Mouse (Mus musculus) megakaryocyte-erythroid progenitor cell, adult 5-6 weeks (primary cell): ENCODE data around the gene Dtx3l. TPM values are rescaled to one million over a fixed set of nuclear protein-coding genes. Genes with fewer than 3 reads are reported as not detected.
"Not testable (repeated sequence)": the region's sequence is repeated elsewhere in the genome, so short reads cannot be mapped to it uniquely, and the experiment has no call there.

ENCODE experiments used
- ATAC-seq: replicated peaks from 2 replicates; pipeline ENCODE4 v1.8.0; 2016; ENCODE audit warnings: mild to moderate bottlenecking, inconsistent platforms; ENCODE audit not compliant: severe bottlenecking, poor library complexity, low FRiP score, low TSS enrichment
- total RNA-seq, 2 experiments: library from RNA; stranded (forward) in 1 of 2; stranded (reverse) in 1 of 2; fragments of 200-1000, 215-1000 nt in 1 of 2; fragments of >200 nt in 1 of 2; fragmentation: Nextera tagmentation in 1 of 2; gene quantifications; 2 replicates each; pipeline ENCODE4 v1.2.3; 2014 to 2017

The Dtx3l gene
- total RNA-seq (2014; fragmentation: Nextera tagmentation): 15.8 and 19.4 TPM in 2 replicates
- 22.1 and 23.0 TPM in 2 replicates for total RNA-seq (2017)

DNA sequence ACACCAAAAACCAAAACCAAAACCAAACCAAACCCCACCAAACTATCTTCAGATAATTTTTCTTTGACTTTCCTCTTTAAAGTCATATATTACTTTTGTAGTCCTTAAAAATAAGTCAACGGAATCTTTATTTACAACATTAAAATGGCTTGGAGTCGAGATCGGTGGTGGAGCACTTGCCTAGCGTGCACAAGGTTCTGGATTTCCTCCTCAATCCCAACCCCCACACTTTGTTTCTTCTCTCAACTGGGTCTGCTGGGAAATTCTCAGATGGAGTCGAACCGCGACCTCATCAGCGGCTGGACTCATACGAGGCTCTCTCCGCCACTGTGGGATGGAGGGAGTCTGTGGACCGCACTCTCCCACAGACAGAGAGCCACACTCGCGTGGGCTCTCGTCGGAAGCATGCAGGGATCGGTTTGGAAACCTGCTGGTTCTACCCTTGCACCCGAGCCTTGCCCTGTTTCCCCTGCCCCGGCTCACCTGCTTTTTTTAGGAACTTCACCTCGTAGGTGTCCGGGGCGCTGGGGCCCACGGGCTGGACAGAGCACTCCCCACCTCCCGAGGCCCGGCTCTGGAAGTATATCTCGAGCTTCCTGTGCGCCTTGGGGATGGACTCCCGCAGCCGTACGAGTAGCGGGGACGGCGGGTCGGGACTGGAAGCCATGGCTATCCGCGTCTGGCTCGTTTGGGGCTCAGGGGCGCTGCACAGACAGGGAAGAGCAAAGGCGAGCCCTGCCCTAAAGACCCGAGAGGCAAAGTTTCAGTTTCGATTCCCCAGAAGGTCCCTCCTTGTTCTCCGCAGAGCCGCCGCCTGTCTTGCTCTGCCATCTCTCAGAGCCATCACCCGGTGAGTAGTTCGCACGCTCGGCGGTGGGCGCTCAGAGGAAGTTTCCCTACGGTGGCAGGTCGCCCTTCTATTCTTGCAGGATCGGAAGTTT lies at the start of gene Dtx3l, which contains the start of gene Parp9:
TSS of gene Dtx3l (minus strand) at position 941 of the 941 bp plus-strand sequence.
TSS of gene Parp9 (plus strand) at position 260 of the 941 bp plus-strand sequence.
- ATAC-seq: peak; percentile 75

DNA sequence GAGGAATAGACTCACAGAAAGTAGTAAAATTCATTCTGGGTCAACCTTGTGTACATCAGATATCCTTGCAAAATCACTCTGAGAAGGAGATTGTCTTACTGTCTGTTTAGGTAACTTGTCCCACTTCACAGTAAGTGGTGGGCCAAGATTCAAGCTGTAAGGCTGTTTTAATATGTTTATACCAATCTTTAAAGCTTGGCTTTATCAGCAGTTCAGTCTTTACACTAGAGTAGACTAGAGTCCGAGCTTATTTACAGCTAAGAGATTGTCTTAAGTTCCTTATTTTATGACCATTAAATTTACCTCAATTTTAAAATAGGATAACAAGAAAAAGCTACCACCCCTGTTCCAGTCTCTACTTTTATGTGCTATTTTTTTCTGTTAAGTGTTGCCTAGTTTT lies 49.0 kb upstream of the Dtx3l start:
- ATAC-seq: no peak

DNA sequence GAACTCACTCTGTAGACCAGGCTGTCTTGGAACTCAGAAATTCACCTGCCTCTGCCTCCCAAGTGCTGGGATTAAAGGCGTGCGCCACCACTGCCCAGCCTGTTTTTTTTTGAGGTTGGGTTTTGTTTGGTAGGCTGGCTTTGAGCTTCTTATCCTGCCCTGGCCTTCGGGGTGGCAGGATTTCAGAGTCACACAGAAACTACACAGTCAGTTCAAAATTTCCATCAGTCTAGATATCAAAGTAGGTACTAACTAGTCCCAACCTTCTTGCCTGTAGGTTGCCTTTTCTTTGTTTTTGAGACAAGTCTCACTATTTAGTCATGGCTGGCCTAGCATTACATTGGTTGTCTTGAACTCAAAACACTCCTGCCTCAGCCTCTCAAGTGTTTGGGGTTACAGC lies 45.5 kb upstream of the Dtx3l start:
- ATAC-seq: no peak

DNA sequence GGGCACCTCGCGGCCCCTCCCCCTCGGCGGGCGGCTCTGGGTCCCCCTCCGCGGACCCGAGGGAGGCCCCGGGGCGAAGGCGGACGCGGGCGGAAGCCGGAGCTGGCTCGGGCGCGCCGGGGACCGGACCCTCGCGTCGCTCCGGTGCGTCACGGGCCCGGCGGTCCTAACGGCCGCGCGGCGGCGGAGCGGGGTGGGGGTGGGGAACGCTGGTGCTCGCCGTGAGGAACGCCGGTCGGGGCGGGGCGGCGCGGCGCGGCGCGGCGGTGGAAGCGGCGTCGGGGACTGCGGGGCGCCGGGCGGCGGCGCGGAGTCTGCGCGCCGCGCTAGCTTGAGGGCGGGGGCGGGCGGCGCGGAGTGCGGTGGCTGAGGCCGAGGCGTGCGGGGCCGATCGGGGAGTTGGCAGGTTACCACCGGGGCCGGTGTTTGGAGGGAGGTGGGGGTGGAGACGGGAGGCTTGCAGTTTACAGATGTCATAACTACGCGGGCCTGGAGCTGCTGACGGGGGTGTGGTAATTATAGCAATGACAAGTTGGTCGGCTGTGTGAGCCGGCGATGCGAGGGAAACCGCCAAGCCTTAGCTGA lies 44.7 kb upstream of the Dtx3l start:
- peak; percentile 60 for ATAC-seq

DNA sequence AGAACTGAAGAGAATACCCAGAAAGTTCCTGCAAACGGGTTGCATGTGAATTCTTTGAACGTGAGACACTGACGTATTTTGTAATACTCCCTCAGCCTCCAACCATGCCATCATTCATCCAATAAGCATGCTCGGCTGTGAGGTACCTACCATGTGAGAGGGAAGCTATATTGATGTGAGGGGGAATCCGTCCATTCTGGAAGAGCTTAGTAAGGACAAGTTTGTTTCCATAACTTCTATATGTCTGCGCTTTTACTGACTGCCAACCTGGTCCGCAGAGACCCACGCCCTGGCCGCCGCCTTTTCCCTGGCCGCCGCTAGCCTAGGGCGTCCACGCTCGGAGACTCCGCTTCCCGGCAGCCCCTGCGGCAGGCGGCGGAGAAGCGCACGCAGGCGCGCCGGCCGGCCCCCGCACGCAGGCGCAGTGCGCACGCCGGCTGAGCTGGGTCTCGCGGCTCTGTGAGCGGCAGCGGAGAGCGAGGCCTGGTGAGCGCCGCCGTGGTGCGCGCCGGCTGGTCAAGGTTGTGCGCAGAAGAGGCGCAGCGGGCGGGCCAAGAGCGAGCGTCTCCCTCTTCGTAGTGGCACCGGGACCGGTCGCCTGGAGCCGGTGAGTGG lies 44.1 kb upstream of the Dtx3l start:
- peak; percentile 80 for ATAC-seq

DNA sequence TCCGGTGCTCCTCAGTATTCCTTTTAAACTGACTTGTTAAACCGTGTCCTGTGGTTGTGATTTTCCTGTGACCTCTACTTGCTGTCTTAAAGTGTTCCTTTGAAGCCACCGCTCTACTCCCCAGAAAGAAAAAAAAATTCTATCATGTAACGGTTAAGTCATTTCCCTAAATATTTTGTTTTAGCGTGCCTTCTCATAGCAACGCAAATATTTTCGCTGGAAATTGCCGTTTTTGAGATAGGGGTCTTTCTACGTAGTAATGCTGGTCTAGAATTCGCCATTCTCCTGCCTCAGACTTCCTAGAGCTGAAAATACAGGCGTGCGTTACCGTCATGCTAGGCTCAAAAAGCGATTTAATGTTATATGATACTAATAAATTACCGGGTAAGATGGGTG lies 43.6 kb upstream of the Dtx3l start:
- peak; percentile 5 for ATAC-seq

DNA sequence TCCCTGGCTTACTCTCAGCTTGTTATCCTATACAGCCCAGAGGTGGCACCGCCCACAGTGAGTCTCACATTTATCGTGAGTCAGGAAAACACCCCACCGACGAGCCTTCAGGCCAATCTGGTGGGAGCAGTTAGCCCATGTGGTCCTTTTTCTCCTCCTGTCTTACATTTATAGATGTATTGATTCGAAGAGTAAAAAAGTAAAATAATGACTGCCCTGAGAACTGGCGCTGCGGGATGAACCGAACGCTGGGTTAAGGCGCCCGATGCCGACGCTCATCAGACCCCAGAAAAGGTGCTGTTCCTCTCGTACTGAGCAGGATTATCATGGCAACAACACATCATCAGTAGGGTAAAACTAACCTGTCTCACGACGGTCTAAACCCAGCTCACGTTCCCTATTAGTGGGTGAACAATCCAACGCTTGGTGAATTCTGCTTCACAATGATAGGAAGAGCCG lies 42.4 kb upstream of the Dtx3l start:
- peak; percentile 72 for ATAC-seq

DNA sequence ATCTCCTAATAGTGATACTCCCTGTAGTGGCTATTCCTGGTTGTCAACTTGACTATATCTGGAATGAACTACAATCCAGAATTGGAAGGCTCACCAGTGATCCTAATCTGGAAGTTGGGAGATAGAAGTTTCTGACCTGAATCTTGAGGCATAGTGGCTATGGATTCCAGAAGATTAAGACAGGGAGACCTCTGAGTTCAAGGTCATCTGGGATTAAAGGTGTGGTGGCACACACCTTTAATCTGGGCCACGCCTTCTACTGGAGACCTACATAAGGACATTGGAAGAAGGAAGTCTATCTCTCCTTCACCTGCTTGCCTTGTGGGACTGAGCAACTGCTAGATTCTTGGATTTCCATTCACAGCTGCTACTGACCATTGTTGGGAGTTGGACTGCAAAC lies 39.5 kb upstream of the Dtx3l start, which contains the start of gene Kpna1:
TSS of gene Kpna1 (plus strand) at position 301 of the 400 bp plus-strand sequence.
- ATAC-seq: not testable (repeated sequence)

DNA sequence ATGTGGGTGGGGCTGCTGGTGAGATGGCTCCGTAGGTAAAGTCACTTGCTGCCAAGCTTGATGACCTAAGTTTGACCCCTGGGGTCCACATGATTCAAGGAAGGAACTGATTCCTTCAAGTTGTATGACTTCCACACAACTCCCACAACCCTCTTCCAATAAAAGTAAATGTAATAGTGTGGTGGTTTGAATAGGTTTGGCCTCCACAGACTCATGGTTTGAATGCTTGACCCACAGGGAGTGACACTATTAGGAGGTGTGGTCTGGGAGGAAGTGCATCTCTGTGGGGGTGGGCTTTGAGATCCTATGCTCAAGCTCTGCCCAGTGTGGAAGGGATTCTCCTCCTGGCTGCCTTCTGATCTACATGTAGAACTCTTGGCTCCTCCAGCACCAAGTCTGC lies 35.1 kb upstream of the Dtx3l start:
- no peak for ATAC-seq

DNA sequence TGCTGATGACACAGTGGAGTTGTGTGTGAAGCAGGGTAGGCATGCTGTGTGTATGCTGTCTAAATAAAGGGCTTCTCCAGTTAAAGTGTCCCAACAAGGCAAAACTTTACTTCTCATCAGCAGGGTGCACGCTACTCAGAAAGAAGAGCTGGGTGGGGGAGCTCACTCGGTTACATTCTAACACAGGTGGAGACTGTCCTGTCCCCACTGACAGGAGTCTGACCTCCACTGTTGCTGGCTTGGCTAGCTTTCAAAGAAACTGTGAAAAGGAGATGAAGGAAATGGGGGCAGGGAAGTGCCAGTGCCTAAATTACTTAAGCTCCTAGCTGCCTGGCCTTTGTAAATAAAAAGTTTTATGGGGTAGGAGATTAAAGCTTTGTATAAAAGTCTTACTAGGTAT lies 29.2 kb upstream of the Dtx3l start:
- no peak for ATAC-seq

DNA sequence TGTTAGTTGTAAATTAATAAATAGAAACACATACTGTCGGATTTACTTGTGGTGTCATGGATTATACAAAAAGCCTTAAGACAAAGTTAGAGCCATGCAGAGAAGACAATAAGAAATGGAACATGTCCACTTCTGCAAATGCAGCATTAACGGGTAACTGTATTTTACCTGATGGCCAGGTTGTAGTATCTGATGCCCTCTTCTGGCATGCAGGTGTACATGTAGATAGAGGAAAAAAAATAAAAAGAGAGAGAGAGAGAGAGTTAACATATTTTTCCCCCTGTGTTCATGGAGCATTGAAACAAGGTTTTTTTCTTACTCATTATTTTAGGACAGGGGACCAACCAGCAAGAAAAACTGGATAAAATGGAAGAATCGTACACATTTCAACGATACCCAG lies 28.4 kb upstream of the Dtx3l start:
- ATAC-seq: no peak

DNA sequence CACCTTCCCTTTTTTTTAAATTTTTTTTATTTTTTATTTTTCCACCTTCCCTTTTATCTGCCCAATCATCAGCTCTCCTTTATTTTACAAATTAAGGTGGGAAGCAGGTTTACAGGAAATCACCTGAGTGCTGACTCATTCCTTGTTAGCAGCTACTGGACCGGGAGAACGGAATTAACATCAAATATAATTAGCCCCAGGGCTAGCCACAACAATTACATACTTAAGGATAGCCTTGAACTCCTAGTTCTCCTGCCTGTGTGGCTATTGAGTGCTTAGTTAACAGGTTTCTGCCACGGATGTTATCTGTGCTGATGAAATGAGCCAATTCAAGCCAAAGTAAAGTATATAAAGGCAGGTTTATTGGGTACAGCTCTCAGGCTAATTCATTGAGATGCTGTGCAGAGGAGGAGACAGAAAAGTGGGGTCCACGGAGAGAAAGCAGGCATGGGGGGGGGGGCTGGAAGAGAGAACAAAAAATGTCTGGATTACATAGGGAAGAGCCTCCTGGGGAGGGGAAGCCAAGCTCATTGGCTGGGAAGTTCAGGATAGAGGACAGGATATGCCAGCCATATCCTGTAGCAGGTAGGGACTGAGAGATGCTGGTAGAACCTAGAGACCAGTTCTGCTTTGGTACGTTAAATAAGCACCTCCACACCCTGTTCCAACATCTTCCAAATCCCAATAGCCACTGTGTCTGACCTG lies 27.6 kb upstream of the Dtx3l start:
- ATAC-seq: no peak

DNA sequence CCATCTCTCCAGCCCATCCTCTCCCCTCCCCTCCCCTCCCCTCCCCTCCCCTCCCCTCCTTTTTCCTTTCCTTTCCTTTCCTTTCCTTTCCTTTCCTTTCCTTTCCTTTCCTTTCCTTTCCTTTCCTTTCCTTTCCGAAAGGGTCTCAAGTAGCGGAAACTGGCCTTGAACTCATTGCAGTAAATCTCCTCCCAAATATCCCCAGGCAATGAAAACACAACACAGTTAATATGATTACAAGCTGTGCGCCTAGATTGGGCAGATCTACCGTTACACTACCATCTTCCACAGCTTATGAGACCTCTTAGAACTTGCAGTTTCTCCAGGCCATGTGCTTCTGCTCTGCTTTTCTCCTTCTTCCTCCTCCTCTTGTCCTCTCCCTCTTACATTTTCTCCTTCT lies 27.0 kb upstream of the Dtx3l start:
- ATAC-seq: not testable (repeated sequence)

DNA sequence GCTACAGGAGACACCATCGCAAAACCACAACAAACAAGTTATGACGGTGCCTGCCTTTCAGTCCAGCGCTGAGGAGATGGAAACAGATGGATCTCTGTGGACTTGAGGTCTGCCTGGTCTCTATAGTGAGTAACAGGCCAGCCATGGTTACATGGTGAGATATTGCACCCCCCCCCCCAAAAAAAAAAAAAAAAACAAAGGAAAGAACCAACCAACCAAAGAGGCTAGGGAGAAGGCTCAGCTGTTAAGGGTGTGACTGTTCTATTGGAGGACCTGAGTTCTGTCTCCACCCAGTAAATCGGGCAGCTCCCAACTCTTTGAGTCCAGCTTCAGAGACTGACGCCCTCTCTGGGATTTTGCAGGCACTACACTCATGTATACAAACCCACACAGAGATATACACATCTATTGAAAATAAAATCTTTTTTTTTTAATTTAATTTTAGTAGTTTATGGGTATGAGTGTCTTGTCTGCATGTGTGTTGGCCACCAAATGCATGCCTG lies 13.7 kb upstream of the Dtx3l start:
- no peak for ATAC-seq

DNA sequence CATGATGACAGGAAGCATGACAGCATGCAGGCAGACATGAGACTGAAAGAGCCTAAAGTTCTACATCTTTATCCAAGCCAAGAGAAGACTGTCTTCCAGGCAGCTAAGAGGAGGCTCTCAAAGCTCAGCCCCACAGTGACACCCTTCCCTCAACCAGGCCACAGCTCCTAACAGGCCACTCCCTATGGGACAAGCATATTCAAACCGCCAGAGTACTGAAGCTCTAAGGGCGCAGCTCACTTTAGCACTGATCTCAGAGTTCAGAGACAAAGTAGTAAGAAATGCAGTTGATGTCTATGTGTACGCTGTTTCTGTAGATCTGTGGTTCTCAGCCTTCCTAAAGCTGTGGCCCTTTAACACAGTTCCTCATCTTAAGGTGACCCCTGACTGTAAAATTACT lies 12.3 kb upstream of the Dtx3l start:
- no peak for ATAC-seq

DNA sequence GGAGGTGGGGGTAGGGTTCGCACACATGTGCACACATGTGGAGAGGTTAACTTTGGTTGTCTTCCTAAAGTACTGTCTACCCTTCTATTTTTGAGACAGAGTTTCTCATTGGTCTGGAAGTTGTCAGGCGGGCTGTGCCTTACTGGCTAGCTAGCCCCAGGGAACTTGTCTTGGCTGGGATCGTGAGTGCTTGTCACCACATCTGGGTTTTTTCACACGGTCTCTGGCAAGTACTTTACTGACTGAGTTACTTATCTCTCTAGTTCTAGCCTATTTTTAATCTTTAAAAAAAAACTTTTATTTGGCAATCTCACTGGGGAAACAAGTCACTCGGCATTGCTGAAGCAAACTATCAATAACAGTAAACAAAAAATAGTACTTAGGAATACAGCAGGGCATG lies 10.3 kb upstream of the Dtx3l start:
- ATAC-seq: peak; percentile 82

DNA sequence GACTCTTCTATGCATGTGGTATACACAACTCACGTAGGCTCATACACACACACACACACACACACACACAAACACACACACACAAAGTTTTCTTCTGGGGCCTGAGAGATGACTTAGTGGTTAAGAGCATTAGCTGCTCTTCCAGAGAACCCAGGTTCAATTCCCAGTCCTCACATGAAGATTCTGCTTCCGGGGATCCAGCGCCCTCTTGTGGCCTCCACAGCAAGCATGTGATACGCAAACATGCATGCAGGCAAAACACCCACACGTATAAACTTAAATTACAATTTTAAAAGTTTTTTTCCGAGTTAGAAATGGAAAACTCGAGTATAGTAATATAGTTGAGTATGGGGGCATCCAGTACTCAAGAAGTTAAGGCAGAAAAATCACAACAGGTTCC lies 2.4 kb upstream of the Dtx3l start:
- no peak for ATAC-seq

DNA sequence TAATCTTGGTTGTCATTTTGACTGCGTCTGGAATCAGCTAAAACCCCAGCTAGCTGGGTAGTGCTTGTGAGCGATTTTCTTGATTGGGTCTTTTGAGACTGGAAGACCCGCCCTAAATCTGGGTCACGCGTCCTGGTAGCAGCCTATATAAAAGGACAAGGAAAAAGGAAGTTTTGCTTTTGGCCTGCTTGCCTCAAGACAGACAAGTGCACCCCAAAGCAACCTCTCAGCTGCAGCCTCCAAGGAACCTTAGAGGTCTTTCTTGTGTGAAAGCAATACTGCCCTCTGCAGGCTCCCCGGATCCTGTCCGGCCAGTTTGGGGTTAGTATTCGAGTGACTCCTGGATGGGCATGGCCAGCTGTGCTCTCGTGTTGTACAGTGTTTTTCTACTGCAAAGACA lies 739 bp upstream of the Dtx3l start:
- peak; percentile 81 for ATAC-seq

DNA sequence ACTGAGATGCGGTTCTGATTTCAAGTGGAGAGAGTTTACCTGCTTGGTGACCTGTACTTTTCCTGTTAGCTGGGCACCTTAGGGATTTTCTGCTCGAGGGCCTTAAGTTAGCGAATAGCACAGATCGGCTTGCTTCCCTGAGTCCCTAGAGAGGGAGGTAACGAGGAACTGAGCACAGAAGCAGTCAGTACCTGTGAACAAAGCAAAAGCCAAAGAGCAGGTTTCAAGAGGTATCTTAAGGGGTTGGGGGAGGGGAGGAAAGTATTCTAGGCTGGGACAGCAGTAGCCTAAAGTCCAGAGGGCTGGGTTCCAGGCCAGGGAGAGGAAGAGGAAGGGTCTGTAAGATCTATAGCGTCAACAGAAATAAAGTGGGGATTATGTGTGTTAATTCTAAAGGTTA lies 310 bp upstream of the Dtx3l start:
- ATAC-seq: peak; percentile 12; the same call in 1 of the 2 replicates
